Mouse (Mus musculus): Measurements from ENCODE around the gene Kcnj1.
A peak's percentile ranks its signal among the peaks of the same experiment; 100 is the strongest.

The Kcnj1 gene

DNA sequence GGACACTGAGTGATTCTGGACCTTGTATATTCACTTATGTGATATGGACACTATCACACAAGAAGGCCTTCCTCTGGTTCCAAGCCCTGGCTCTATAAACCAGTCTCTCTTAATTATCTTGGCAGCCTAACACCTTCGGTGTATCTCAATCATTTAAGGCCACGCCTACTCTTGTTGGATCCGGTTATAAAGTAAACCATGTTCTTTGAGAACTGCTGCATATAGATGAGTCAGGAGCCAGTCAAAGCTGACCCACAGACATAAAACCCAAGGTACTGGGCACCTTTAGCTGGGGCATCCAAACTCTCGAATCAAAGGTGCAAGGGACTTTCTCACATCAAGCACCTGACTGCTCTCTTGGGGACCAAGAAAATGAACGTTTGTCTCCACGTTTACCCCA lies at the start of gene Kcnj1:
Kcnj1 (plus strand) TSS at position 292 of the 400 bp plus-strand sequence.
- DNase-seq (ENCODE audit: low read depth) = no peak

DNA sequence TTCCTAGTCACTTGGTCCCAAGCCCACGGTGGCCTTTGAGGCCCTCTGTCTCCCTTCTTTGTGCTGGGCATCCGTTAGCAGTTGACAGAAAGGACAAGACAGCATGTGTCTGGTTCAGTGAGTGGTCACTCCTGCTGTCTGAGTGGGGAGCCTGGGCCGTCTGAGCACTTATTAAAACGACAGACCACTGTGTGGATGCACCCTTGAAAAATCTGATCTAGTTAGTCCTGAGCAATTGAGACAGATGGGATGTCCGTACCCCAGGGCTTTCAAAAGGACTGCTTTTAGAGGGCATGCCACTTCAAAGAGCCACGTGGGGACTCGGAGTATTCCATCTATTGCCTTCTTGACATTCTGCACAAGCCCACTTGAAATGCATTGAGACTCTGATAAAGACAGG lies 48.7 kb upstream of the Kcnj1 start:
- DNase-seq (ENCODE audit: low read depth) = no peak

DNA sequence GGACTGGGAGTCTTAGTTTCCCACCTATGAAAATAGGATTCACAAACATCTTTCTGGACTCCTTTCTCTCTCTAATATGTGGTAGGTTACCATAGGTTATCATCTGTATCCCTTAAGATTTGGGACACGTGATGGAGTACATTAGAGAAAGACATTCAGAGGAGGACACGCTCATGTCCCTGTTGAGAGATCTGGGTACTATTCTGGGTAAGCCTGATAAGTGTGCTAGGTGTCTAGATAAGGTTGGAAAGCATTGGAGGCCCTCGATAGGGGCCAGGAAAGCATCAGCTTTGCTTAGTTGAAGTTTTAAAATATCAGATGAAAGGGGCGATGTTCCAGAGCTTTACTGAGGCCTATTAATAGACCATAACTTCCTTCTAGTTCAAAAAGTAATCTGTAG lies 43.5 kb upstream of the Kcnj1 start:
- no peak for DNase-seq (ENCODE audit: low read depth)

DNA sequence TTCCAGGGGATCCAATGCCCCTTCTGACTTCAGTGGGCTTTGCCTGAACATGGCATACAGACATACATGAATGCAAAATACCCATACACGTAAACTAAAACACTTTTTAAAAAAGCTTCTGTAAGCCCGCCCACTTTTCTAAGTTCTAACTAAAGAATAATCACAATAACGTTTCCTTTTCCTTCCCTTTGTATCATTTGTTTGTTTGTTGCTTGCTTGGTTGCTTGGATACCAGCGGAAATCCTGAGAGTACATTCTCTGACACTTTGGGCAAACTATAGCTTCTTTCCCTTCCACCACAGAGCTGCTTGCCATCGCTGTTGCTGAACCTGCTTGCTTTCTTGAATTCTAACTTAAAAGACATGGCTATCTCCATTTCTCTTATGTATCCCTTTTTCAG lies 41.1 kb upstream of the Kcnj1 start:
- DNase-seq (ENCODE audit: low read depth) = no peak

DNA sequence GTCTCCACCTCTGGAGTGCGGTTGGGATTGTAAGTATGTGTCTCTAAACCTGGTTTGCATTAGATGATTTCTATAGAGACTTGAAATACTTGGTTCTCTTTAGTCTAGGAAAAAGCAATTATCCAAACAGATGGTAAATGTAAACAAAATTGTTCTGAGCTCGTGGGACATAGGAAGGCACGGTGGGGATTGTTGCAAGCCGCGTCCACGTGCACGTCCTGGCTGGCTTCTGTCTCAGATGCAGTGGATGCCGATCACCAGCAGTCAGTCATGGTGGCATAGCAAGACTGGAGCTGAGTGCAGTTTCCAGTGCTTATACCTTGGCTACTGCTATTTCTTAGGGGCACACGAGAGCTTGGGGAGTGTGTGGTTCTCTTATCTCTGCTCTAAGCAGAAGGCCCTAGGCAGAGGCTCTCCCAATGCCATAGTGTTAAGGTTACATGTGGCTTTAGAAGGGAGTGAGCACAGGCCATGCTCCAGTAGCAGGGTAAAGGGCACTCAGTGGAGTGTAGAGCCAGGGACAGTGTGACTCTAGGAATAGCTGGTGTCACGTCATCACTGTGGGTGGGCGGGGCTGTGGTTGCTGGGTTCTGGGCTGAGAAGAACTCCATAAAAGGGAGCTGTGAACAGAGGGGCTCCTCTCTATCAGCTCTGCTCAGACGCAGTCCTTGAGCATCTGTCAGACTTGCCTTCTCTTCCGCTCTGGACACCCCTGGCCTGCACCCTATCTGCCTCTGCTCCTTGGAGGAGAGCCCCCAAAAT lies 36.7 kb upstream of the Kcnj1 start:
- peak; percentile 24 for DNase-seq (ENCODE audit: low read depth)

DNA sequence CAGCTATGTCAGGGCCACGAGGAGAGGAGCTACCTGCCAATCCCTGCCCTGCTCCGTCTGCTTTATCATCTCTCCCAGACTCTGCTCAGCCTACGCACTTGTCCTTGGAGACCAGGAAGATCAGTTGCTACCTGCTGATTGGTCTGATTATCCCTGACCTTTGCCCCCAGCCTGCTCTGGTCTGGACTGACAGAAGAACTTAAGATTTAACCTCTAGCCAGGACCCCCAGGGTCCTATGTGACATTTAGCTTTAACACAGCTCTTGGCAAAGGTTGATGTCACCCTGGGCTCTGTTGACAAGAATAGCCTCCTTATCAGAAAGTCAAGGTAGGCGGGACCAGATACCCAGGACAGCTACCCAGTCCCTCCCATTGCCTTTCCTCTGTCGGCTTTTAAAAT lies 31.5 kb upstream of the Kcnj1 start:
- DNase-seq (ENCODE audit: low read depth) = no peak

DNA sequence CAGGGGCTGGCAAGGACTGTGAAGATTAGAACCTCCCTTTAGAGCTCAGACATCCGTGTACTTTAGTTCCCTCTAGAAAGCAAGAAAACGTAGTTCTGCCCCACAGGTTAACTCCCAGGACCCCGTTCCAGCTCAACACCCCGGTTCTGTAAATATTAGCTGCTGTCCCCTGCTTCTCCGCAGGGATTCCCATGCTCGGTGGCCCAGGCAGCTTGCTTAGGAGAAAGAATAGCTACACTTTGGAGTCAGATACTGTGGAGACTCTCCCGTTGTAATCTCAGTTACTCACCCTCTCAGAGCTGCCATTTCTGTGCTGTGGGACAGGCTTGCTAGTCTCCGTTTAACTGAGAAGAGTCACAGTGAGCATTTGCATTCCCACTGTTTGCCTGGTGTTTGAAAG lies 29.4 kb upstream of the Kcnj1 start:
- no peak for DNase-seq (ENCODE audit: low read depth)

DNA sequence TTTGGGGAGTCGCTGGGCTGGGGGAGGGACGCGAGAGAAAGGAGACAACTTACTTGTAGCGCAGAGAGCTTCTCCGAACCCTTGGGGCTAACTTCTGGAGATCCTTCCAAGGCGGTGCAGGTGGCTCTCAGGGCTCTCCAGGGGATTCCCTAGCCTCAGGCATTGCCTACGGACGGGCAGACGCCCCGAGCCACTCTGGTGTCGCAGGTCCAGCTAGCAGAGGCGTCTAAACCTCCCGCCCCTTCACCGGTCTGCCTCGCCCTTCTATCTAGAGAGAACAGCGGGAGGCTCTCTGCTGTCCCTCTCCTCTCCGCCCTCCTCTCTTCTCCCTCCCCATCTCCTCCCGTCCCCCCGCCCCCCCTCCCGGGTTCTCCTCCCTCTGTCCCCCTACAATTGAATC lies 28.2 kb upstream of the Kcnj1 start, which contains the start of gene Kcnj5:
Kcnj5 (minus strand) TSS at position 300 of the 400 bp plus-strand sequence.
- DNase-seq (ENCODE audit: low read depth) = no peak

DNA sequence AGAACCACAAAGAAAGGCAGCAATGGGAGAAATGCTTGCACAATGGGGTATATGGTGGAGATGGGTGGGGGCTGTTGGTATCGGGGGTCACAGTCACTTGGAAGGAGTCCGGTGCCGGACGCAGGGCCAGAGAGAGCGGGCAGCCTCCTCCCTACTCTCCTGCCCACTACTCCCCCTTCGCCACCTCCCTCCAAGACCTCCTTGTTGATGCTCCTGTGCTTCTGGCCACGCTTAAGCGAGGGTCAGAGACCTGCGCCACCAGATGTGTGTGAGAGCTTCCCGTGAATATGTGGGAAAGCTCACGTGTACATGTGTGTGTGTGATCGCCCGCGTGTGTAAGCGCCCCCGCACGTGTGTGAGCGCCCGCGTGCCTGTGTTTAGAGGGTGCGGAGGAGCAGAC lies 27.8 kb upstream of the Kcnj1 start:
- DNase-seq (ENCODE audit: low read depth) = no peak

DNA sequence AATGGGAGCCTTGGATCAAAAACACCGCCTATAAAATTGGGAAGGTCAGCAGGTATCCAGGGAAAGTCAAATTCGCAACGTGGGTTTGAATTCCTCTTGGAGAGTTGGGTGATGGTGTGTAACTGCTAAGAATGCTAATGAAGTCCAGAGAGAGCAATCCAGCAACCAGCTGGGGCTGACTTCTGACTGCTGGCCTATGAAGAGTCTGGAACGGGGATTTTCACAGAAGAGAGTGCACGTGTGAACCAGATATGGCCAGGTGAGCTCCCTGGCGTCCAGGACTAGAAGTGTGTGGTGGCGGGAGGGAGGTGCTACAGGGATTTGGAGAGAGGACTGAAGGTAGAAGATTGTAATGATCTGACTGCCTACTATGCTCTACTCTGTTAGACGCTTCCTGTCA lies 24.2 kb upstream of the Kcnj1 start:
- DNase-seq (ENCODE audit: low read depth) = no peak

DNA sequence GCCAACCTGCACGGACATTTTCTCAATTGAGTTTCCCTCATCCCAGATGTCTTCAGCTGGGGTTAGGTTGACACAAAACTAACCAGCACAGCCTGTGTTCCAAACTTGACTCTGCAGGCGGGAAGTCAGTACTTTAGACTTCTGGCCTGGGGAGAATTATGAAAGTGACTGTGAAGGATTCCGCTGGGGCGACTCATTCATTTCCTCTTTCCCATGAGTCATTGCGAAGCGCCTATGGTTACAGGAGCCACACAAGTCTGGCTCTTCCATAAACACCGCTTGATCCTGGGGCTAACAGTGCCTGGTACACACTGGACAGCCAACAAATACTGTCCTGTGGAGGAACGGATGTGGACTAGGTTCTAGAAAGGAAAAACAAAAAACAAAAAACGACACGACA lies 22.9 kb upstream of the Kcnj1 start:
- no peak for DNase-seq (ENCODE audit: low read depth)

DNA sequence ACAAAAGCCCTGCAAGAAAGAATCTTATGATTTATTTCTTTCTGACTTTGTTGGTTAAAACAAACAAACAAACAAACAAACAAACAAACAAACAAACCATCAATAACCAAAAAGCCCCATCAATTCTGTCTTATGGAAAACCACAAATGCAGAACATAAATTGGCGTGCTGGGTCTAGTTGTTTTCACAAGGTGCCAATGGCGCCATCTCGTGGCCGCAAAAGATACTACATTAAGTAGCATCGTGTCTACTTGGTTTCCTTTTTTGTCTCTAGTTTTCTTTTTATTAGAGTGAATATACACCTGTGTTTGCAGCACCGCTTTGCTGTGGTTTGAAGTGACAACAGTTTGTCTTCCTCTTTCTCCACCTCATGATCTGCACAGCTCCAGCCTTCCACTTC lies 22.0 kb upstream of the Kcnj1 start:
- DNase-seq (ENCODE audit: low read depth) = peak; percentile 69

DNA sequence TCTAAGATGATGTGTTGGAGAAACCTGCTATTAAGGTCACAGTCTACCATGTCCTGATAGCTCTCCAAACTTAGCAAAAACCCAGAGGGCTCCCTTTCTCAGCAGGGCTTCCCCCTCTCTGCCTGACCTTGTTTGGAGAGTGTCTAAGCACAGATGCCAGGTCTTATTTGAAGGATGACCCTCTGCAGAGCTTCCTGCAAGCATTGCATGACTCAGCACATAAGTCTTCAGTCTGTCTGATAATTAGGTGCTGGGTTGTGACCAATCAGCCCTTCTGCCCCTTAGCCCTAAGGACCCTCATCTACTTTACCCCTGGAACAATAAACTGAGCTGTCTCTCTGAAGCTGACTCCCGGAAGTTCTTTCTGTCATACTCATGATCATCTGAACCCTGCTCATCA lies 11.5 kb upstream of the Kcnj1 start:
- DNase-seq (ENCODE audit: low read depth) = no peak

DNA sequence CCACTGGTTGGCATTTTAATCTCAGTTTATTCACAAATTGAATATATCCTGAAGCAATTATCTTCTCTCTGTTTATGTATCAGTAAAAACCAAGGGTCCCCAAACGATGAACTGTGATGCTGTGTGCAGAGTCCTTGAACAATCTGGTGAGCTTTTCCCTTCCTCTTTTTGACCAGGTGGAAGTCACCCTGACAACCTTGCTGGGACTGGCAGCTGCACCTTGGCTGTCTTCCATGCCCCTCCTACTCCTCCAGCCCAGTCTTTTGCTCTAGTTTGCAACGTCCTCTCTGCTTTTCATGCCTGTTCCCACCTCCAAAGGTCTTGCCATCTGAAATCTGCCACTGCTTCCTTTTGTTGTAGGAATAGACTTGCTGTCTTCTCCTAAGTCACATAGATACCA lies 3.5 kb upstream of the Kcnj1 start:
- no peak for DNase-seq (ENCODE audit: low read depth)

DNA sequence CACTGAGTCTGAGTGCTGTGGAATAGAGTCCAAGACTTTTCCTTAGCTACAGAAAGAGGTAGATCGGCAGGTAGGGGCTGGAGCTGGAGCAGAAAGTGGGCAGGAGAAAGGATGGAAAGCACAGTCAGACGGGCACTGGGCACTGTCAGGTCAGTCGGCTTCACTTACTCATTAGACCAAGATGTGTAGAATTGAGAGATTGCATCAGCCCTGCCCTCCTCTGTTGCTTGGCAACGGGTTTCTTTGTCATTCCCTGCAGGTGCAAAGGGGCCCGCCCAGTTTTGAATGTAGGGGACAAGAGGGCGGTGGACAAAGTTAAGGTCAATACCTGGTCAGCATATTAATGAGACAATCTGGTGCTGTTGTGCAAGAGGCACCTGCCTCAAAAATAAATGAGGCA lies 2.9 kb upstream of the Kcnj1 start:
- DNase-seq (ENCODE audit: low read depth) = no peak

DNA sequence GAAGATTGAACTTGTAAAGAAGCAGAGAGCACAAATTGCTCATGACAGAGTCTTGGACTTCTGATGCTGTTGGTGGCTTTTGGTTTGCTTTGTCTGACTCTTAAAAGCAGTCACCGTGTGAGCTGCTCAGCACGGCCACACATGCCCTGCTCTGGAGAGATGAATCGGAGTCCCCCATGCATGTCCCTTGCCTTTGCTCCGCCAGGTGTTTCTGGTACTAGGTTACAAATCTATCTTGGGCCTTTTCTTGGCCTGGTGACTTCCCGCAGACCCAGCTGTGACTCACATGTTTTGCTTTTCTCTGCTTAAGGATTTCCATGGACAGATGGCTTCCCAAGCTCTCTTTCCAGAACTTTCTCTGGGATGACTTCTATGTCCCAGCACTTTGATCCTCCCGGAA lies 1.4 kb downstream of the Kcnj1 start:
- DNase-seq (ENCODE audit: low read depth) = no peak

DNA sequence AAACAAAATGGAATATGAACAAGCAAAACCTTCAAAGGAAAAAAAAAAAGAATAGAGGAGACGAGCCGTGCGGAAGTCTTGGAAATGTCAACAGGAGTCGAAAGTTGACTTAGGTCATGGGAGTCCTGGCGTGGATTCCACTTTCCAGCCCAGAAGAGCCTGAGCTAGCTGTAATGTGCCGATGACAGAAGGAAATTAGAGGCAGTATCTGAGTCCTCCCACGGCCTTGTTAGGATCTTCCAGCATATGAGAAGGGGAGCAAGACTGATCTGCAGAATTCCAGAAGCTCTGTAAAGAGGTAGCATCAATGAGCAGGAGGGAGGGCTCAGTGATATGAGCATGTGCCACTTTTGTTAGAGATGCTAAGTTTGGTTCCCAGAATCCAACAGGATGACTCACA lies 3.7 kb downstream of the Kcnj1 start:
- DNase-seq (ENCODE audit: low read depth) = no peak

DNA sequence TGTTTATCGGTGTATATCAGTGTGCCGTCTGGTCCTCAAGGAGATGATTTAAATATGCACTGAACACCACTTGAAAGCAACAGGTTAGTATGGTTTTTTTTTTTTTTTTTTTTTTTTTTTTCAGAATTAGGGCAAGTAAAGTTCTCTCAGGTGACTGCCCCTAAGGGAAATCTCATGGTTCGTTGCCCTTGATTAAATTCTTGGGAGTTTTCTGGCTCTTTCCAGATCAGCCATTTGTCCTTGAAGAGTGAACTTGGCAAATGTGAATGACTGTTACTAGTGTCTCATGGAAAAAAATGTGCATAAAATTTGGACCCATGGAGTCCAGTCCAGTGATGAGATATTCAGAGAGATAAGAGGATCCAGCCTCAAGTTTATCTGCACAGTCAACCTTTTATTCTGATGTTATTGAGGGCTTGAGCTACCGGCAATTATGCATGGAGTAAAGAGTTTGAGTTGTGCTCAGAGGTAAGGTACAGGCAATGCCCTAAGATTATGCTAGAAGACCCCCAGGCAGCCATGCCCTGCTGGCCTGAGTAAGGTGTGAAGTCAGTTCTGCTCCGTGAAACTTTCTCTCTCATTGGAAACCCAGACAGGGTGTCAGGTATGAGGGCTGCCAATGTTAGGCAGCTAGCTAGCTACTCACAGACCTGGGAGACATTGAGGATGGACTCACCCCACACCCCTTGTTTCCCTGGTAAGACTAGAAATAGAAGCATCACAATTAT lies 4.7 kb downstream of the Kcnj1 start:
- DNase-seq (ENCODE audit: low read depth) = no peak

DNA sequence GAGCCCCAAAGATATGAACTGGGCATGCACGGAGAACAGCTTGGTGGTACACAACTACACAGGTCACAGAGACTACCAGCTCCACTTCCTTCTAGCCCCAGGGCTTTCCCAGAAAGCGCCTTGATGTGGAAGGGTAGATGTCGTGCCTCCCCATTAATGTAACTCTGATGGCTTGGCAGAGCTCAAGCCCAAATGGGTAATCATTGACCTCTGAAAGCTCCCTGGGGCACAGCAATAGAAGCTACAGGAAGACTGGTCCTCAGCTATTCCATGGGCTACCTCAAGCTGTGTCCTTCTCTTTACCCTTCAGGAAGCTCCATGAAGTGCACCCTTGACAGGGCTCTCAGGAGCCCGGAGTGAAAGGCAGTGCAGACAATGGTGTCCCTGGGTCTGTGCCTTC lies 12.6 kb downstream of the Kcnj1 start:
- DNase-seq (ENCODE audit: low read depth) = no peak

DNA sequence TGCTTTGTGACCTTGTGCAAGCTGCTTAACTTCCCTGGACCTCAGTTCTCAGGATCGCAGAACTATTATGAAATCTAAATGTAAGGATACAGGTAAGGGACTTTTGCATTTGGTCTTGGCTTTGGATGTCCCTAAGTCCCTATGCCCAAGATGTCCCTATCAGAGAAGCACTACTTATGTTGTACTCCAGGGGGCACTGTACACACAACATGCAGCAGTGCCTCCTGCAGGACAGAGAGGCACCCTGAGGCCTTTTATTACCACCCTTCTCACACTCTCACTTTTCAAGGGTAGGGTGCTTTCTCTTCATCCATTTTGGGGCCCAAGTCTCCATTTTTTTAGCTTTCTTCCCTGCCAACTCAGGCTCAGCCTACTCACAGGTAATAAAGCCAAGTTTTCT lies 15.8 kb downstream of the Kcnj1 start:
- peak; percentile 45 for DNase-seq (ENCODE audit: low read depth)

DNA sequence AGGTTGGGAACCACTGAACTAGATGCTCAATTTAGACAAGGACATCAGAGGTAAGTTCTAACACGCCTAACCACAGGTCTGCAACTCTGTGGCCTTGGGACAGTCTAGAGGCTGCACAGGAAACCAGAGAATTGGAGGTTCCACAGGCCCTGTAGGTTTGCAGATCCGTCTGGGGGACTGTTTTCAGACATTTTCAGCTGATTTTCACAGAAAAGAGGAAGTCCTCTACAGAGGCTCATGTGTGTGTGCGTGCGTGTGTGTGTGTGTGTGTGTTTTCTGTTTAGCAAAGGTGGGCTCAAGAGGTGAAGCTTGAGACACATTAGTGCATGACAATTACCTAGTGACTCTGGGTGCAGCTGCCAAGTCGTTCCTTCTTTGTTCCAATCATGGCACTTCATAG lies 18.8 kb downstream of the Kcnj1 start:
- peak; percentile 25 for DNase-seq (ENCODE audit: low read depth)

DNA sequence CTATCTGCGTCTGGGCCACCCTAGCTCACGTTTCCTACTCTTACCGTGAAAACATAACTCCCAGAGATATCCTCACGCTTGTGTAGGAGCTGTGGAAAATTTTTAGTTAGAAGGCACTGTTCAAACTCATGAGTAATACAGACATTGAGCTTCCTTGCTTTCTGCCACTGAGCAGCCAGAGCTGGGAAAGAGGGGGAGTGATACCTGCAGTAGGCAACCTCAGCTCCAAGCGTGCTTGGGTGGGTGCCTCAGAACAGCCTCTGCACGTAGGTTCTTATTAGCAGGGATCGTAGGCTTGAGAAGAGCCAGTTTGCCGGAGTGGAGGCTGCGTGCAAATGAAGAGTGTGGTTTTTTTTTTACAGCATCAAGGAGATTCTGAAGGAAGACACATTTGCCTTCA lies 19.4 kb downstream of the Kcnj1 start:
- DNase-seq (ENCODE audit: low read depth) = no peak

DNA sequence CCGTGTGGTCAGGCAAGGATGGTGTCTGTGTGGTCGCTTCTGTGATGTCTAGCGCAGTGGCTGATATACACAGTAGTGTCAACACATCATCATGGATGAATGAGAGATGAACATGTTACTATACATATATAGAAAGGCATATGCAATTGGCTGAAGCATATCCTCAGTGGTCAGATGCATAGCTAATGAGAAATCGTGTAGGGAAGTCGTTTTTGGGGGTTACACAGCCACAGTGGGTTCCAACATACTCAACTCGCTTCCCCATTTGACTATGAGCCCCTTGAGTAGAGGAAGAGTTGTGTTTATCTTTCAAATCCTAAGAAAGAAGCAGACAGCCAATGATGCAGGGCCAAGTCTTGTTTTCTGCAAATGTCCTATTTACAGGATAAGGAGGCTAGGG lies 20.4 kb downstream of the Kcnj1 start:
- no peak for DNase-seq (ENCODE audit: low read depth)

DNA sequence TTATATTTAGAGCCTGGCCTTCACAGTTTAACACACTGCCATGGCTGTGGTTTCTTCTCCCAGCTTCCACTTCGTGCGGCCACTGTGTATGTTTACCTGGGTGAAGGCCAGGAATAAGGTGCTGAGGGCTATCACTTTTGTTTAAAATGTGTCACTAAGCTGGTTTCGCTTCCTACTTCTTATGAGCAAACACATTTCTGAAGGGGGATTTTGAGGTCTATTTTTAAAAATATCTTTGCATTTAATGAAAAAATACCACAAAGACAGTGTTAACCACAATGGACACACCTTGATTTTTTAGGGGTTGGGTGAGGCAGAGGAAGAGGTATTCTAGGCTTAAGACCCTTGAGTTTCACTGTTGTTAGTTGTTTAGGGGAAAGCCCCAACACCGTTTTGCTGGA lies 22.5 kb downstream of the Kcnj1 start:
- no peak for DNase-seq (ENCODE audit: low read depth)
